Mouse (Mus musculus) adrenal gland, postnatal 36 days (tissue): ENCODE measurements around the gene Rgs10. TPM values are rescaled to one million over a fixed set of nuclear protein-coding genes. Genes with fewer than 3 reads are reported as not detected.
"Not testable (repeated sequence)": the region's sequence is repeated elsewhere in the genome, so short reads cannot be mapped to it uniquely, and the experiment has no call there.

ENCODE experiments used
- DNase-seq, 2 experiments: peaks; one replicate each; pipeline ENCODE4 v3.0.0; 2021; ENCODE audit warnings: mixed read lengths in 1 of 2
- total RNA-seq, 2 experiments: library from RNA; stranded (reverse); gene quantifications; 2 replicates each; pipeline ENCODE4 v1.2.3; 2021

The Rgs10 gene
- total RNA-seq, 2 experiments from 2014 or later, result 10.6 to 19.7 TPM

DNA sequence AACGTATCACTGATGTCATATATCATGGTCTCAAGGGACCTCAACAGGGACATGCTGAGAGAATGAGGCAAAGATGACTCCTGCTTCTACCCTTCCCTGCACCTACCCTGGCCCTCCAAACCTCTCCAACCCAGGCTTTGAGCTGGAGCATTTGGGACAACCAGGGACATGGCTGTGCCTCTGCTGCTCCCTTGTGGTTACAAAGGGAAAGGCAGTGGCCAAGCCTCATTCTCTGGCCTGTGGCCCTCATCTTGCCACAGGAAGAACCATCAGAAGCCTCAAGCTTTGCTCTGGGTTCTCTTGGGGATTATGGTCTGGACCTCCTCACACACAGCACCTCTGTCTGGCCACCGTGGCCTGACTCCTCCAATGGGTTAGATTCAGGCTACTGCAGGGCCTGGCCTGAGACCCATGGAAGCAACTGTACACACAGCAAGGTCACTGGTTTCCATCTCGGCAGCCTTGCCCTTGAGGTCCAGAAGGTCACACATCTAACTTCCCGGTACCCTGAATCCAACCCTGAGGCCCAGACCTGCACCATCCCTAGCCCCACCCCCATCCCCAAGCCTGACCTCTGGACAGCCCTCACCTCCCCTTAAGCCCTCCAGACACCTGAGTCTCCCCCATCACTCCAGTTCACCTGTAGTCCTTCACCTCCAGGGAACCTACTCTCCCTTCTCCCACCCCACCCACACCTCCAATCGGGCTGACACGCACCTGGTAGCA, 73.5 kb downstream of the Rgs10 start:
- peak; percentile 80 to 81 for DNase-seq

DNA sequence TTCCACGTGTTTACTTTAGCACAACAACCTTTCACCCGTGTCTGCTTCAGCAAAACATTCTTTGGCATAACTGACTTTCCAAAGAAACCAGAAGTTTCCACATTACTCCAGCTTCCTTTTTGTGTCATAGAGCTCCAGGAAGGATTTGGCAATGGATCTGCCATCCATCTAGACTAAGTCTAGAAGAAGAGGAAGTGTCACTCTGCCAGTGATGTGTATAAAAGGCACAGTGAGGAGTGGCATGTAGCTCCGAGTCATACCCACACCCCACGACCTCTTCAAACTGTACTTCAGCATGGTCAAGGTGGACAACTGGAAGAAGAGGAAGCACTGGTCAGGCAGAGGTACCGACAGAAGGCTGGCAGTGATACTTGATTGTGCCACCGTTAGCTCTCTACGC, 74.1 kb downstream of the Rgs10 start:
- no peak for DNase-seq

- not testable (repeated sequence) for DNase-seq
These were observed 75.9 kb downstream of the Rgs10 start for GRCm38 (mm10) chr7:128342691-128343090.

DNA sequence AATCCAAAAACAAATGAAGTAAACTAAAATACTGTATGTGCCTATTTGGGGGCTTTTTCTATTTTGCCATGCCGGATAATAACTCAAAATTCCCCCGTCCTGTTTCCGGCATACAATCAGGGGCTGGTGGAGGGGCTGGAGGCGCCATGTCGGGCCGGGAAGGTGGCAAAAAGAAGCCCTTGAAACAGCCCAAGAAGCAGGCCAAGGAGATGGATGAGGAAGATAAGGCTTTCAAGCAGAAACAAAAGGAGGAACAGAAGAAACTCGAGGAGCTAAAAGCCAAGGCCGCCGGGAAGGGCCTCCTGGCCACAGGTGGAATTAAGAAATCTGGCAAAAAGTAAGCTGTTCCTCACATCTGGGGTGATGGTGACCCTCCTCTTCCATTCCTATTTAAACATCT, 78.2 kb downstream of the Rgs10 start:
- not testable (repeated sequence) for DNase-seq

- no peak for DNase-seq
These were observed 85.7 kb downstream of the Rgs10 start for GRCm38 (mm10) chr7:128332896-128333295.

DNA sequence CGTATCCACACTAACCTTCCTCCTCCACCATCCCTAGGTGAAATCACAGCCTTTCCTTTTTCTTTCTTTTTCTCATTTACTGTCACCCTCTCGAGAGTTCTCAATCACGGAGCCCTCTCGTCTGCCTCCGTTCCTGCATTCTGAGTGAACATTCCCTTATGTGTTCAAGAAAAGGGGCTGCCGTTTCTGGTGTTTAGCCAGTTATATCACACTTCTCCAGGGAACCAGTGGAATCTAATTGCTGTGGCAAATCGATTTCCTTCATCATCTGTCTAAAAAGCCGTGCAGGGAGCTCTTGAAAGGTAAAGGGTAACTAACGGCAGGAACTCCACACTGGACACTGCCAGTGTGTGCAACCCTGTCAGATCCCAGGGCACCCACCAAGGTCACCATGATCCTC, 87.6 kb downstream of the Rgs10 start:
- DNase-seq, result no peak

GRCm38 (mm10) chr7:128324977-128325376, 93.6 kb downstream of the Rgs10 start:
- no peak for DNase-seq

Other genes starting within 250 kb of the Rgs10 start
- gene Cox6a2, start 212.4 kb downstream of the Rgs10 start, total RNA-seq, result 1 to 10 TPM in 1 of 2 experiments, not detected in 1; 6.9 TPM
- gene Armc5, start 181.4 kb downstream of the Rgs10 start, total RNA-seq, result 10 to 100 TPM; 18.5 to 19.9 TPM
- 1 to 10 TPM; 6.5 to 7.6 TPM for gene 9130023H24Rik, start 180.7 kb downstream of the Rgs10 start, total RNA-seq
- 10 to 100 TPM; 18.3 to 28.9 TPM for gene Tgfb1i1, start 171.9 kb downstream of the Rgs10 start, total RNA-seq
- gene Slc5a2, start 153.1 kb downstream of the Rgs10 start, total RNA-seq, result not detected
- 10 to 100 TPM; 27.9 to 28.9 TPM for gene BC017158, start 120.6 kb downstream of the Rgs10 start, total RNA-seq
- gene Tial1, start 43.0 kb upstream of the Rgs10 start, total RNA-seq, result 10 to 100 TPM; 74.4 to 90.2 TPM
- 100 to 1,000 TPM; 193 to 336 TPM for gene Bag3, start 104.9 kb upstream of the Rgs10 start, total RNA-seq
- gene Inpp5f, start 192.6 kb upstream of the Rgs10 start, total RNA-seq, result 10 to 100 TPM; 21.2 to 28.7 TPM